Mouse (Mus musculus) G1E (cell line): ENCODE measurements around the gene Xpc.

Source experiments
- CTCF ChIP-seq: IDR thresholded peaks from 2 replicates; pipeline ENCODE4 v1.5.1; 2012; ENCODE audit warnings: low read depth, low read length, inconsistent platforms, mixed read lengths
- TAL1 ChIP-seq: conservative IDR thresholded peaks from 2 replicates; pipeline ENCODE4 v1.6.1; 2012; ENCODE audit warnings: low read depth, low read length, inconsistent platforms, mixed read lengths

DNA sequence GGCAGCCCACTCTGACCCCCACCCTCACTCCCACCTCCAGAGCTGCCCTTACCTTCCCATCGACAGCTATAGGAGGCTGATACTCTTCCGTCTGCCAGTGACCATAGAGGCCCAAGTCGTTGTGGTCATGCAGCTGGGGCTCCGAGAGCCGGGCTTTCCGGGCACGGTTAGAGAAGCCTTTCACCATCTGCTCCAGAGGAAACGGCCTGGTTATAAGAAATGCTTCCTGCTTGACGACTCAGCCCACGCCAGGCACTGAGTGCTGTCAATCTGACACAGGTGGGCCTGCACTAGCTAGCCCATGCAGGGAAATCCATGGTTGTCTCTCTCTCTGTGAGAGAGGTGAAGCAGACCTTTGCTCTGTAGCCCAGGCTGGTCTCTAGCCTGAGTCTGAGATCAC lies 22.6 kb downstream of the Xpc start:
- TF ChIP-seq CTCF: no peak
- no peak for TF ChIP-seq TAL1
